Mouse (Mus musculus) erythroid progenitor cell, adult 5-6 weeks (primary cell): Measurements from ENCODE around the gene Gtpbp8. TPM values are rescaled to one million over a fixed set of nuclear protein-coding genes. Genes with fewer than 3 reads are reported as not detected.
A peak's percentile ranks its signal among the peaks of the same experiment; 100 is the strongest.

Source experiments
- ATAC-seq: replicated peaks from 2 replicates; pipeline ENCODE4 v1.8.0; 2016; ENCODE audit warnings: moderate number of reproducible peaks, mild to moderate bottlenecking, moderate TSS enrichment, inconsistent platforms; ENCODE audit not compliant: poor library complexity, low FRiP score, severe bottlenecking
- total RNA-seq, 2 experiments: library from RNA; stranded (forward) in 1 of 2; stranded (reverse) in 1 of 2; fragments of 150-400 nt in 1 of 2; fragments of 186-747, 209-891 nt in 1 of 2; gene quantifications; 2 replicates each; pipeline versions ENCODE4 v1.2.3 to v1.2.4; 2015 to 2017; ENCODE audit warnings: low replicate concordance in 2 of 2

The Gtpbp8 gene
- total RNA-seq, 2 experiments from 2014 or later: 4.2 to 5.0 TPM

DNA sequence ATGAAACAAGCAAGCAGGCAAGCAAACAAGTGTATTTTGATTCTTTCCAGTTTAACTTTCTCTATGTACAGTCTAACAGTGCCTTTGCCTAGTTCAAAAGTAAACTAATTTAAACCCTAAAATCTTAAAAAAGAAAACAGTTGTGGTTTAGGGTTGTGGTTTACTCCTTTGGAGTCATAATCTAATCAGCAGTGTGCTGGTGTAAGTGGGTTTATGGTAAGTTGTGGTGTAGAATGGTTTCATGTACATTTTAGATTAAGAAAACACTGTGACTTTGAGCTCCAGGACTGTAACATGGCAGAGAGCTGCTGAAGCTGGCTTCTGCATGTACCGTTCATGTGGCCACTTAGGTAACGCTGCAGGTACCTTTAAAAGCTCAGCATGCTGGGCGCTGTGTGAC lies 18.6 kb downstream of the Gtpbp8 start:
- ATAC-seq: no peak

DNA sequence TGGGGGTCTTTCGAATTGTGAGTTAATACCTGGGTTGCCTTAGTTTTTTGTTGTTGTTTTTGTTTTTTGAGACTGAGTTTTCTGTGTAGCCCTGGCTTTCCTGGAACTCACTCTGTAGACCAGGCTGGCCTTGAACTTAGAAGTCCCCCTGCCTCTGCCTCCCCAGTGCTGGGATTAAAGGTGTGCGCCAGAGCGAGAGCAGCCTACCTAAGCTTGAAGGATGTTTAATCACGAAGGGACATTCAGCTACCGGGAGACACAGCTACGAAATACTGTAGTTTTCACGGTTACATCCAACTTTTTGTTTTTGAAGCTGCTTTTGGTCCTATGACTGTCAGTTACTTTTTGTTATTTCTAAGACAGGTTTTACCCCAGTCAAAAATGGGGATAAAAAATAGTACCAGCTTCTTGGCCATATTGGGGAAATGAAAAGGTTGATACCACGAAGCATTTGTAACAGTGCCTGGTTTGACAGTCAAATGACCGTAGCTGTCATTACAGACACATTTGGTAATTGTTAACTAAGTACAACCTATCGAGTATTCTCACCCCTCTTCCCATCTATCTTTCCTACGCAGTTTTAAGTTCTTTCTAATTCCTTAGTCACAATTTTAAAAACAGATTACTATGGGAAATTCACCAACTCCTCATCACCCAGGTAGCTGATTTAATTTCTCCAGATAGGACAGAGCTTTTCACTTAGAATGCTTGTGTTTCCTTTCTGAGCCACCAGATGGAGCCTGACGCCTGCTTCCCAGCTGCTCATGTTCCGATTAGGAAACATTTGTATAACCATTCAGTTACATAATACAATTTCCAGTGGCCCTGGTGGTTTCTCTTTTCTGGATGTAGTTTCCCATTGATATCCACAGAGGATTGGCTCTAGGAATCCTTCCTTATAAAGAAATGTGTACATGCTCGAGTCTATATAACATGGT lies 20.6 kb downstream of the Gtpbp8 start:
- ATAC-seq: peak; percentile 63

DNA sequence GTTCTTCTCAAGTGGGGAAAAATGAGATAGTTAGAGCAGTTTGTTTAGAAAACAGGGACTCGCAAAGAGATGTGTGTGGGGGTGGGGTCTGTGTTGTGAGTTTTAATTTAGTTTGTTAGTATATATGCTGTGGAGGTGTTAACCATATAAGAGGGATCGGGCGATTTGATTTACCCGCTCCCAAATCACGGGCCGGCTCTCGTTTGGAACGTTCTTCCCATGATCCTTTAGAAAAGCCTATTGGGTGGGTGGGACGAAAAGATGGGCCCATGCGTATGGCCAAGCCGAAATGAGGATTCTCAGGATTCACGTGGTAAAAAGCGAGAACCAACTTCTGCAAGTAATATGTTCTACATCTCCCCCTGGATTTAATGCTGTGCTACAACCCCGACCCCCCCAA lies 21.3 kb downstream of the Gtpbp8 start:
- no peak for ATAC-seq

DNA sequence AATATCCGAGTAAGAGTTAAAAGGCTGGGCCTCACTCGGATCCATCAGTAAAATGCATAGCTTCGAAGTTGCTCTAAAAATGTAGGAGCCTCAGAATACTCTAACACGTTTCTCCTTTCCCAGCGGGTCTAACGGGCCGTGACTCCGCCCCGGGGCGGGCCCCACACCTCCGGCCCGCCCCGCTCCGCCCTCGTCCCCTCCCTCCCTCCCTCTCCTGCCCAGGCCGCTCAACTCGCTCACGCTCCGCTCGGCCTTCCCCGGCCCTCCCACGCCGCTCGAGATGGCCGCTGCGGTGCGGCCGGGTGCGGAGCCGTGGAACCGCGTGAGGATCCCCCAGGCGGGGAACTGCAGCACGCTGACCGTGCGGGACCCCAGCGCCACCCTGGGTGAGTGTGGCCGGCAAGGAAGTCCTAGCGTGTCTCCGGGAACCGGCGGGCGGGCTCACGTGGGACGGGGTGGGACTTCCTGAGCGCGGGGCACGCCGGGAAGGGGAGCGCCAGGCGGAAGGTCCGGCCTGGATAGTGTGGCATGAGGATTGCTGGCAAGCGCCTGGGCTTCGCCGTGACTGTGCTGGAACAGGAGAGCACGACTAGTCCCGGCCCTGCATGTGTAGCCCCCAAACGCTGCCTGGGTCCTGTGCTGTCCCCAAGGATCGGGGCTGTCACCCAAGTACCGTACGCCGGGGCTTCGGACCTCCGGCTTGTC lies 21.9 kb downstream of the Gtpbp8 start, which contains the start of gene Nepro:
Gene Nepro (plus strand): TSS at position 219 of the 705 bp plus-strand sequence.
- peak; percentile 95 for ATAC-seq

DNA sequence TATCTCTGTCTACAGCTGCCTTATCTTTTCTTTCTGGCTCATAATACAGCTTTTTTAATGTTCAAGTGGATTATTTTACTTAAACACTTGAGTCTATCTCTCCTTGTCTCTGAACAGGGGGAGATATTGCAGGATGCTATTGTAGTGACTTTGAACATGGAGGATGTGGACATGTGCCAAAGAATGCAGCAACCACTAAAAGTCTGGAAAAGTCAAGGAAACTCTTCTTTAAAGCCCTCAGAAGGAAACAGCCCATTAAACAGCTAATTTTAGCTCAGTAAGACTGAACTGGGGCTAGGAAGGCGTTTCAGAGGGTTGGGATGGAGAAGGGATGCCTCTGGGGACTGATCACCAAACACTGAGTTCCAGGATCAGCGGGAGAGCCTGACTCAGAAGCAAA lies 23.5 kb downstream of the Gtpbp8 start:
- no peak for ATAC-seq

DNA sequence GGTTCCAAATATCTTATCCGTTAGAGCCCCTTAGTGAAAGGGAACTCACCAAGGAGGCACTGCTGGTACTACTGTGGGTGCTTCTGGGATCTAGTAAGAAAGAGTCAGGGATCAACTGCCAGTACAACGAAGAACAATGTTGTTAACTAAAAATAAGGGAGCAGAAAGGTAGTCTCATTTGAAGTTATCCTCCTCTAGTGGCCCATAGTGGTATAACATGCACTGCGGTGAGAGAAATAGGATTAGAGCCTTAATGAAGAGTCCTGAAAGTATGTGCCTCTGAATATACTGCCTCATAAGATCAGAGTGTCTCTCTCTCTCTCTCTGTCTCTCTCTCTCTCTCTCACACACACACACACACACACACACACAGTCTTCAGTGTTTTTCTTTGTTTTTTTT lies 25.6 kb downstream of the Gtpbp8 start:
- no peak for ATAC-seq

DNA sequence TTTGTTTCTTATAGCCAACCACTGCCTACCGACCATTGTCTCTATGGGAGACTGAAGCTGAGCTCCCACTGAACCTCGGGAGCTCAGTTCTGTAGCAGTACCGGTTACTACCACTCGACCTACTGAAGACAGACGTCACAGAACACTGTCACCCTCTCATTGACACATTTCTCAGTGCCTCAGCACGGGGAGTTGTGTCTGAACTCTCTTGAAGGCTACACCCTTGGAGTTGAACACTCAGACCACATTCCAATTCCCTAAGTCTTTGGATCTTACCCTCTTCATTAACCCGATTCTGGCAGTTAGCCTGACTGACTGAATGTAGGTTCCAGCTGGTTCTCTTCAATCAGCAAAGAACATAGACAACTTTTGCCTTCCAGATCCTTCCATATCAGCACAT lies 26.8 kb downstream of the Gtpbp8 start:
- no peak for ATAC-seq

DNA sequence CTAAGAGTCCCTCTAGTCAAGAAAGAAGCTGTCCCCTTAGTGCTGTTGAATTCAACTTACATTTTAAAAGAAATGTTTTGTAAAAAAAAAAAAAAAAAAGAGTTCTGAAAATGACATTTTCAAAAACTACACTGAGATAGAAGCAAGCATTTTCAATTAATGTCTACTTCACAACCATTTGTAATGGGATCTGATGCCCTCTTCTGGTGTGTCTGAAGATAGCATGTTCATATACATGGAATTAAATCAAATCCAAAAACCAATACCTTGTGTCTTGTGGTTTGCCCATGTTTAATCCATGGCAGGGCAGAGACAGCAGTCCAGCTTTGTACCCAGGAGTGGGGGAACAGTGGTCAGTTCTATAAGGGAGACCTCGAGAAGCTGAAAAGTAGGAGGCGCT lies 28.3 kb downstream of the Gtpbp8 start:
- no peak for ATAC-seq

DNA sequence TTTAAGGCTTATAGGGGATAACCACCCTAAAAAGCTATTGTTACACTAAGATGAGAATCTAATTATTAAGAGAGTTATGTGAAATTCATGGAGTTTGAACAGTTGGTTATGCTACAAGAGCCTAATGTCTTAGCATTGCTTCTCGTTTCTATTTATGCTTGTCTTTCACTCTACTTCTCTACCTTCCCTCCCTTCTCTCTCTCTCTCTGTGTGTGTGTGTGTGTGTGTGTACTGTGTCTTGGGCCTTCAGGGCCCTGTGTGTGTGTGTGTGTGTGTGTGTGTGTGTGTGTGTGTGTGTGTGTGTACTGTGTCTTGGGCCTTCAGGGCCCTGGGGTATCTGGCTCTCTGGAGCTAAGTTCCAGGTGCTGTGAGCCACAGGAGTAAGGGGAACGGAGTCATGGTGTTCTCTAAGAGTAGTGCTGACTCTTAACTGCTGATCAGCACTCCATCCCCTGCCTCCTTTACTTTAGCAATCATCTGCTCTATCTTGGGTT lies 29.0 kb downstream of the Gtpbp8 start:
- no peak for ATAC-seq

DNA sequence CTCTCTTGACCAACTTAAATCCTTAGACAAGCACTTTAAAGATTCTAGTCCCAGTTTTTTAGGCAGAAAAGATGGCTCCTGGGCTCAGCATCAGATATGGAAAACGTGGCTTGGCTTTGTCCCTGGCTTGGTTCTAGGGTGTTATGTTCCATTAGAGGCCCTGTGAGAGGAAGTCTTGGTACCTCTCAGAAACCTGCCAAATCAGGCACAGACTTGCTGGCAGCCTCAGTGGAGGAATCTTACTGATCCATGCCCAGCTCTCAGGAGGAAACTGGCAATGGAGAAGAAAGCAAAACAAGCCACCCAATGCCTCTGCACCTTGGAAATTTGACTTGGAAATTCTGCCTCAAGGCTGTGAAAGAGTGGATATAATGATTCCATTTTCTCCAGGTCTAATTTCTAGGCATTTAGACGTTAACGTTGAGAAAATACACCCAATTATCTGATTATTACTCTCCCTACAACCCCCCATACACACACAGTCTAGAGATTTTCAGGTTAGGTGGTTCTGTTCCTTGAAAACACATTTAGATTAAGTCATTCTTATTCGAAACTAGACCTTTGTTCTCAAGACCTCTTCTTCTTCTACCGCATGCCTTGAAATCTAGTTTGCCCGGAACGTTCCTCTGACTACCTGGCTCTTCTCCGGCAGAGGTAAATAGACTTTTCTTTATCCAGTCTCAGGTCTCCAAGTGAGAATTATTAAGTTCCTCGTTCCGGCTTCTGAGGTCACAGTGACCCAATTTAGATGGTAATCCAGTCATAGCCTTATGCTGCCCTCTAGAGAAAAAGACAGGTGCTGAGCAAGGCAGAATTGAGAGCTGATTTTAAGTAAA lies 29.6 kb downstream of the Gtpbp8 start:
- ATAC-seq: no peak

DNA sequence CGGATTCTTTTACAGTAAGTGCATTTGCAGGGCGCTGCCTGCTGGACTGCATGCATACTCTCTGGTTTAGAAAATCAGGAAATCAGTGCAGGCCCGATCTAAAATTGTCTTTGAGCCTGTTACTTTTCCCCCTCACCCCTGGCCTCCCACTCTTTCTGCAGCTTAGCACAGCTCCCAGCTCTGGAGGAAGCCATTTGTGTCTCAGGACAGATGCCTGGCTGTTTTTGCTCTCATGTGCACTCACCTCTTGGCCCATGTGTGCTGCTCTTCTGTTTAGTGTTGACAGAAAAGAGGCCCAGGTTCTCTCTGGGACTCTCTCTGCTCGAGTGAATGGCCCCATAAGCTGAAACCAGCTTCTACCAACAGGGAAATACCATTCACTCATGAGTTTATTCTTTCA lies 42.7 kb downstream of the Gtpbp8 start:
- ATAC-seq: no peak

DNA sequence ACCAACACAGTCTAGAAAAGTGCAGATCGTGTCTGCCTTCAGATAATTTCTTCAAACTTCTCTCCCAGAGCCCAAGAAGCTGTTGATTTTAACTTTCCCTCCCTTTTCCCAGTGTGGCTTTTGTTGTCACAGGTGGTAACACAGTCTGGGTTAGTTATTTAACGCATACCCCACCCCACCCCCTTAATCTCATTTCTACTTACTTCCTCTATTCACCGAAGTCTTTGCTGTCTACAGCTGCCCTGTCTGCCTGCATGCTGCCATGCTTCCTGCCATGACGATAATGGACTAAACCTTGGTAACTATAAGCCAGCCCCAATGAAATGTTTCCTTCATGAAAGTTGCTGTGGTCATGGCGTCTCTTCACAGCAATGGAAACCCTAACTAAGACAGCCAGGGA lies 43.9 kb downstream of the Gtpbp8 start:
- ATAC-seq: no peak

DNA sequence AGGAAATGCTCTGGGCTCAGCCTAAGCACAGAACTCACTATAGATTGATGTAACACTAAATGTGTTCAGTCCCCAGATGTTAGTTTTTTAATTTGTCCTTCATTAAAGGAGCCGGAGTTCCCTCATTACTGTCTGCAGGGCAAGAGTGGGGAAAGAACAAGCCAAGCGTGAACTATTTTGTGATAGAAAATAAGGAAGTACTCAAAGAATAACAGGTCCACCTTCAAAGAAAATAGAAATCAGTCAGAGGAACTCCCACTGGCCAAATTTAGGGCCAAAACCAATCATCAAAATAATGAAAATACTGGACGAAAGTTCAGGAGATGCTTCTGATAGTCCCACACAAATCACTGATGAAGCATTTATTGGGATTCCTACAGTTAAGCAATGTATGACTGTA lies 45.0 kb downstream of the Gtpbp8 start:
- no peak for ATAC-seq

DNA sequence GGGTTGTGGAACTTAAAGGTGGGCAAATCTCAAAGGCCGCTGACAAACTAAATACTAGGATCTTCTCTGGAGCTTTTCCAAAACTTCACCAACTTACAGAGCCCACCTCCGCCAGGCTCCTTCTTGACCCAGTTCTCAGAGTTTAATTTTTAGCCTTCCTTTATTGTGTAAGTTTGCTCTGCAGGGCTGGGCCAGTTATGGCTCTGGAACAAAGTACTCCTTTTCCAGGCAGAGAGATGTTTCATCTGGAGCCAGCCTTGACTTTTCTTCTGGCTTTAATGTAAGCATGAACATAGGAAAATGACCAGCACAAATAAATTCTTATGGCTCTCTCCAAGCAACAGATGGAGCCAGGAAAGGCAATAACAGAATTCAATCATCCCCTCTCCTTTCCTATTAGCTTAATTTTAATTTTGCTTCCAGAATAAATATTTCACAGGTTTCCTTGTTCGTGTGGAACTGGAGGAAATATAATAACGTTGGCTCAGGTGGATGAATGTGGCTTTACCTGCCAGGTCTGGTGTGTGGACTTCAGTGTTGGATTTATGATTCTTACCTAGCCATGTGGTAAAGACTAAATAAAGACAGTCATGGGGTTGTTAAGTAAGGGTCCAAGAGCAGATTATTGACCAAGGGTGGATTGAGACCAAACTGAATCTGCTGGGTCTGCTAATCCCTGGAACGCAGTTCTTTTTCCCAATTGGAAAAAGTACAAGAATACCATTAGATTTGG lies 48.5 kb downstream of the Gtpbp8 start:
- ATAC-seq: no peak

DNA sequence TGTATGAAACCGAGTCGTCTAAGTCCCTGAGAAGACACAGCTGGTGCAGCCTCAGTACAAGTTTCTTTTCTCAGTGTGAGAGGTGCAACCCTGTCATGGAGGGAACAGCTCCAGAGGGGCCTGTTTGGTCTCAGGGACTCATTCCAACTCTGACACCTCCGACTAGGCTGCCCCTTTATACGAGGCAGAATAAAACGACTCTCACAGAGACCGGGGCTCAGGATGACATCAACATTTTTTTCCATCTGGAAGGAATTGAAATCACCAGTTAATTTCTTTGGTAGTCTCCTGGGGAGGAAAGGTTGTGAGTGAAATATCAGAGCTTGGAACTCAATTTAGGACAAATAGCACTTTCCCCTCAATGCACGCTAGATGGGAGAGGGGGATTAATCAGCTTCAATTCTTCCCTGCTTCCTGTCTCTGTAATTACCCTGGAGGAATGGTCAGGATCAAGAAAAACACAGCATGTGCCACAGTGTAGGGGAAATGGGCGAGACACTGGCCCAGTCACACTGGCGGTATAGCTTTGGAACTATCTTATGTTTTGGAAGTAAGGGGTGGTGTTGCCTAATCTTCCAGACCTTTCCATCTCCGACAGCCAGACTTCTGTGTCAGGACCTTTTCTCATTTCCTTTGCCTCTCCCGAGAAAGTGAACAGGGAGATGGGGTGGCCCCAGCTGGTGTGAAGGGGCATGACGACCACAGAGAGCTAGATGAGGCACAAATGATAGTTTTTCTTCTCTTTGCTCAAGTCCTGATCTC lies 50.1 kb downstream of the Gtpbp8 start:
- ATAC-seq: no peak

DNA sequence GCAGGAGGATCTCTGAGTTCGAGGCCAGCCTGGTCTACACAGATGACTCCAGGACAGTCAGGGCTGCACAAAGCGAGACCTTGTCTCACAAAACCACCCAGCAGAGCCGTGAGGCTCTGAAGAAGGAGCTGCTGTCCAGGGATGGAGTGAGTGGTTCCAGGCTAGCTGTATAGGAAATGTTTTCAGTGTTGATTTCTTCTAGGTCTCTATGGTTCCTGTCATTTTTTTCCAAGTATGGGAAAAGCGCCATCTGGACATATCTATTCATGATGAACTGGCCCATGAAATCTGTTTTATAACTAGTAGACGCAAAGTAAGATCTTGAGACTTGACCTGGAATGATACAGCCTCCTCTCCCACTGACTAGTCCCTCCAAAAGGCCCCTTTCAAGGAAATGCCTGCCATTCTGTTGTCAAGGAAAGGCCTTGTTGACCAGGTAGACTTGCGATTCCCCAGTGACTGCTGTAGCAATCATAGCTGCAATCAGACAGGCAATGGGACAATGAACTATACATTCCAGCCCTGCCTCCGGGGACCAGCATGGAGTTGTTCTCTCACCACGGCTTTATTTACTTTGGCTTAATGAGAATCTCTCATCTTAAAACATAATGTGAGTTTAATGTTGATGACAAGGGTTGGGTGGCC lies 50.8 kb downstream of the Gtpbp8 start:
- no peak for ATAC-seq

DNA sequence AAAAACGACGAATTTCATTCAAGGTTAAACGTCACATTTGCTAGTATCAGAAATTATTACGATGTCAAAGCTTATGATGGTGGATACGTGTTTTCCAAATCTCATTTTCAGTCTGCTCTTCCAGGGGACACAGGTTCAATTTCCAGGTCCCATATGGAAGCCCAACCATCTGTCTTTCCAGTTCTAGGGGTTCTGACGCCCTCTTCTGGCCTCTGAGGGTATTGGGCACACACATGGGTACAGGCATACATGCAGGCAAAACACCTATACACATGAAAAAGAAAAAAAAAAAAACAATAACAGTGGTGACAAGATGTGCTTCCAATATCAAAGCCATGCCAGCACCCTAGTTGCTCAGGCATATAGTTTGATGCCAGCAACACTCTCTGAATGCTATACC lies 52.5 kb downstream of the Gtpbp8 start:
- no peak for ATAC-seq

DNA sequence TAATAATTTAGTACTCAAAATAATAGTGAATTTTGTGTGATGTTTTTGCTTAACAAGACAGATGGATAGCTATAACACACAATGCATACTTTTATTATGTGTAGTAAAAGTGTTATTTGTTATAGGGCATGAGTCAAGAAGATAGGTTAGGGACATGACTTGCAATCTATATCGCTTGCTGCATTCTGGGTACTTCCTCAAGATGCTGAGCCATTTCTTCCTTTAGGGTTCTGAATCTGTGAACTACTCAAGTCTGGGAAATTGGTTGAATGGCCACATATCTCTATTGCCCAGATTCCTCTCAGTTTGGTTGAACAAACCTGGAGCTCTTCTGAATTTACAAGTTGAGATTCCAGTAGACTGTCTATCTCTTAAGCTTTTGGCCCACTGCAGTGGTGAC lies 53.6 kb downstream of the Gtpbp8 start:
- ATAC-seq: no peak
